Mouse (Mus musculus) spleen, adult 2 months (tissue): ENCODE measurements around the gene Kank4.

Experiments used
- CTCF ChIP-seq: fragments of 200-500 bp; IDR thresholded peaks from 2 replicates; pipeline ENCODE4 v1.5.1; 2011; ENCODE audit warnings: mild to moderate bottlenecking, inconsistent platforms; ENCODE audit not compliant: insufficient read depth, insufficient read length, insufficient replicate concordance; ENCODE audit errors: extremely low read depth
- POLR2A ChIP-seq: fragments of 200-500 bp; IDR thresholded peaks from 2 replicates; pipeline ENCODE4 v1.6.1; 2011; ENCODE audit warnings: low read depth, low read length, inconsistent platforms

DNA sequence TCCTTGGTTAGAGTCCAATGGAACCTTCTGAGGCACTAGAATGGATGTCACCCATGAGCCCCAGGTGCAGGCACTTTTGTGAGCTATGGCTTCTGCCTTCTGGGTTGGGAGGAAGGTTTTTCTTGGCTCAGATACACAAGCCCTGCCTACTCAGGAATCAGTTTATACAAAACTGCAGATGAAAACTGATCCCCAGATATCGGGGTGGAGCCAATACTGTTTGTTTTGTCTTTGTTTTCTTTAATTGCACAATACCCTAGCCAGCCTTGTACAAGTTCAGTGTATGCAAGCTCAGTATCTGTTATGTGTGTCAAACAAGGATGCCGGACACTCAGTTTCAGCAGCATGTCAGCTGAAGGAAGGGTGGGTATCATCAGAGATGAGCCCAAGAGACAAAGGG is 22.1 kb downstream of the Kank4 start:
- TF ChIP-seq CTCF = no peak
- TF ChIP-seq POLR2A = no peak
